Mouse (Mus musculus) cerebellum, adult (tissue): Measurements from ENCODE around the gene Ascl1.

Experiments
- ATAC-seq: cut with Nextera tagmentation; 2 replicates; pipeline ENCODE4 v1.9.2; 2017; ENCODE audit warnings: mild to moderate bottlenecking, moderate library complexity, mixed read lengths; ENCODE audit not compliant: insufficient number of reproducible peaks, low FRiP score, low TSS enrichment

Gene Ascl1

GRCm38 (mm10) chr10:87493576-87493975, at the start of gene Ascl1:
Gene Ascl1, minus strand, starts transcription at chr10:87493660.
- ATAC-seq = no peak

DNA sequence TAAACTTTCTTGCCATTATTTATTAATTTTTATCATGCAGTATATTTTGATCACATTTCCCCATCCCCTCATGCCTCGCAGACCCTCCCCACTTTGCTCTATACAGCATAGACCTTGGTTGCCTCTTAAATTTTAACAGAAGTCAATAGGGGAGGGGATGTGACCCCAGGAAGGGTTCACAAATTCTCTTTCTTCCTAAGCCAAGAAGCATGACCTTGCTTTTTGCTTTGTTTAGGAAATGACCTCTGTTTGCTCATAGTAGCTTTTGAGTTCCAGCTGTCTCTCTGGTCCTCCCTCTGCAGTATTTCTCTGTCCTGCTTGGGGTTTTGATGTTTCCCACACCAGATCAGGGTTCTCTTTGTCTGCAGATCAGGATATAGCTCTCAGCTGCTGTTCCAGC, 40.7 kb upstream of the Ascl1 start:
- ATAC-seq = no peak

DNA sequence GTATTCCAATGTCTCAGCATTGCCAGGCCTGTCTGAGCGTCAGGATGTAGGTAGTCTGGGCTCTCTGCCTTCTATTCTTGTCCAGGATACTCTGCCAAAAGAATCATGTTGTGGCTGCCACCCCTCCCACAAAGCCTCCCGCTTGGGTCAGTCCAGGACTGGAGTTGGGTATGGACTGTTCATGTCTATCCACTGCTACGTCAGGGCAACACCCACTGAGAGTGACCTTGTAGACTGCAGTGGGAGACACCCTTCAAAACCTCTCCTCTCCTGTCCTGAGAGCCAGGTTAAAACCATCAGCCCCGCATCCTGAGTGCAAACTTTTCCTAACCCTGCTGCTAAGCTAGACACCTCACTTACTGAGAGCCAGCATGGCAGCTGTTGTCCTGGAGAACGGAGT, 28.2 kb upstream of the Ascl1 start, which contains the start of gene Pah:
Pah (plus strand) TSS at position 150 of the 400 bp plus-strand sequence.
- ATAC-seq = no peak

GRCm38 (mm10) chr10:87520401-87521116, 27.1 kb upstream of the Ascl1 start:
- ATAC-seq = no peak

DNA sequence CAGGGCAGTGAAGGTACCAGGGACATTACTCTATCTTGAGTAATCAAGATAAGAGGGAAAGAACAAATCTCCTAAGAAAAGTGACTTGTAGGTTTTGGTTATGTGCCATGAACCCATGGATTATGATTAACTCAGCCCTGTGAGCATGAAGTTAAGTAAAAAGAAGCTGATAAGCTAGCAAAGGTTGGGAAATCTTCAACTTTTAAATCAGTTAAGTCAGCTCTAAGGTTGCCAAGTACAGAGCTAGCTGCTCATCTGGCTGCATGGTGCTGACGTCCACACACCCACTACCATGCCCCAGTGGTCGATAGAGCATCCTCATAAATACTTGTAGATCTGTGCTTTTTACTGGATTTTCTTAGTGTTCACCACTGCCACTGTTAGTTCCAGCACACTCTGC, 25.1 kb upstream of the Ascl1 start:
- no peak for ATAC-seq

GRCm38 (mm10) chr10:87513052-87513451, 19.6 kb upstream of the Ascl1 start:
- ATAC-seq = no peak

DNA sequence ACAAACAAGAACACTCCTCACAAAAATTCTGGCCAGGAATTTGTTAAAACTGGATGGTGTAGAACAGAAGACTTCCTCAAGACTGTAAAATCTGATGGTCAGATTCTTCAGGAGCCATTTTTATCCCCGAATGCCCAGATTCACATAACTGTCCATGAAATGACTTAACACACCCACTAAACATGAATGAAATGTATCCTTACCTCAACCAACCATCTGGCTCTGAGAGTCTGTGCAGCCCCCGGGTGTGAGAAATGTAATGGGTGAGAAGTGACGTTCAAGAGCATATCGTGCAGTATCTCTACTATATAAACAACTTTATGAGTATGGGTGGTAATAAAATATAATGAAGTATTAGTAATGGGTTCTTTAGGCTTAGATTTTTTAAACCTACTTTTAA, 15.1 kb upstream of the Ascl1 start:
- ATAC-seq = no peak

GRCm38 (mm10) chr10:87503946-87504345, 10.5 kb upstream of the Ascl1 start:
- no peak; the same call in 1 of the 2 replicates for ATAC-seq

DNA sequence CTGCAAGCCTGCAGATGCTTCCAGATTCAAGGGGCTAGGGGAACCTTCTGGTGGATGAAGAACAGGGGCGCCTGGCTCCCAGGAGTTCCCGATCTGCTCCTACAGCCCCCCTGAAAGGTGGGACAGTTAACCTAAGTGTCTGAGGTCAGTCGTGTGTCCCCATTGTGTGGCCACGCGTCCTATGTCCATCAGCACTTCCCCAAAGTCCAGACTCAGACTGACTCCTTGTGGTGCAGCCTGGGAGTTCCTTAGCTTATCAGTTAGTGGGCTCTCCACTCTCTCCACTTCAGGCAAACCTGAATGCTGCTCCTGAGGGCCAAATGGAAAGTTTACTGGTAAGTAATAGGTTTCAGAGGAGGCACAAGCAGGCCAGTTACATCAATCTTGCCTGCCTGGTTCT, 8.8 kb upstream of the Ascl1 start:
- ATAC-seq = no peak

DNA sequence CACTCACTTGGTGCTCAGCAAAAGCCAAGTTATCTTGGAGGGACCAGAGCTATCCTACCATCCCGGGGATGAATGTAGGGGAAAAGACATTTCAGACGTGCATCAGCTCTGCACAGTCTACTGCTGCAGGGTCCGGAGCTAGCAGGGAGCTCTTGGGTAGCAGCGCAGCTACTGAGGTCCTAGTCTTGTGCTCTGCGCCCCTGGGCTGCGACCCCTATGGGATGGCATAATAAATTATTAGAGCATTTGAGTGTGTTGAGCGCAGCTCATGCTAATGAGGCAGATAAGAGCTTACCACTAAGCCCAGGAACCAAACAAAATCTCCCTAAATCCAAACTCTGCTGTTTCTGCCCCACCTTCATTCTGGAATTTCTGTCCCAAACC, 8.2 kb upstream of the Ascl1 start:
- no peak for ATAC-seq

DNA sequence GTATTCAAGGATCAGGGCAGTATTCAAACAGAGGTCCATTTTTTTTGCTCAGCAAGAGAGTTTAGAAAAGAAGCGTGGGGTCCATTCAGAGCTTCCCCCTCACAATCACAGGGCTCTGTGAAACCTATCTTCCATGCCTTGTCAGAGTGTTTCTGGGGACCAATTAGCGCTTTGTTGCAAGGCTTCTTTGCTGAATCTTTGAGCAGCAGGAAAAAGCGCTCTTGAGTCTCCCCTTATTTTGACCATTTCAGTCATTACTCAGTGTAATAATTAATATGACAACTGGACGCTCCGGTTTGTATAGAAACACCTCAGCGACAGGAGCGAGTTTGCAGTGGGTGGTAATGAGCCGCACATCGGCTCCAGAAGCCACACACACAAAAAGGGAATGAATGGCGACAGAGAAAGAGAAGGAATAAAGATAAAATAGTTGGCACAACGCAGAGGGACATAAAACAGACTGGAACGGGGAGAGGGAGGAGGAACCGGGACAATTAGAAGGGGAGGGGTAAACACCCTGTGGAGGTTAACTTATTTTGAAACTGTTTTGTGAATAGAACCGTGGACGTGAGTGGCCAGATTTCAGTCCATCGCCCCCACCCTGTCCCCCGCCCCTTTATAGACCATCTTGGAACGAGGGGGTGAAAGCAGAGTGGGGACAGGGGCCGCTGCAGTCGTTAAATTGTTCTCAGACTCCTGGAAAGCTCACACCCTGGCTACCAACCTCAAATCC, 7.6 kb upstream of the Ascl1 start:
- ATAC-seq = no peak

GRCm38 (mm10) chr10:87497056-87497455, 3.6 kb upstream of the Ascl1 start:
- no peak for ATAC-seq

DNA sequence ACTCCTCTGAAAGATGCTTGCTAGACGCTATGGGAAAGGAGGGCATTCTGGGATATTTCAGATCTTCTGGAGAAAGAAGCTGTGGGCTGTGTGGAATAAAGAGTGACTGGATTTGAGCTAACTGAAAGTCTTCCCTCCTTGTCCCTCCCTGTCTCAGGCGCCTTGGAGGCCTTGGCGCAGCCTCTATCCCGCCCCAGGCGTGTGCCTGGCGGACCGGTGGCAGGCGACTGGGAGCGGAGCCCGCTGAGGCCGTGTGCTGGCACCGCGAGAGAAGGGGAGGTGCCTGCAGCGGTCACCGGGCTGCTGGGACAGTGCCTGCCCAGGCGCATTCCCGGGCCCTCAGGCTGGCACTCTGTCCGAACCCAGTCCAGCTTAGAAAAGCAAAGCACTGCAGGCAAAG, 1.1 kb upstream of the Ascl1 start:
- ATAC-seq = peak; percentile 28; the same call in 1 of the 2 replicates

GRCm38 (mm10) chr10:87494176-87494575, 716 bp upstream of the Ascl1 start:
- no peak for ATAC-seq

DNA sequence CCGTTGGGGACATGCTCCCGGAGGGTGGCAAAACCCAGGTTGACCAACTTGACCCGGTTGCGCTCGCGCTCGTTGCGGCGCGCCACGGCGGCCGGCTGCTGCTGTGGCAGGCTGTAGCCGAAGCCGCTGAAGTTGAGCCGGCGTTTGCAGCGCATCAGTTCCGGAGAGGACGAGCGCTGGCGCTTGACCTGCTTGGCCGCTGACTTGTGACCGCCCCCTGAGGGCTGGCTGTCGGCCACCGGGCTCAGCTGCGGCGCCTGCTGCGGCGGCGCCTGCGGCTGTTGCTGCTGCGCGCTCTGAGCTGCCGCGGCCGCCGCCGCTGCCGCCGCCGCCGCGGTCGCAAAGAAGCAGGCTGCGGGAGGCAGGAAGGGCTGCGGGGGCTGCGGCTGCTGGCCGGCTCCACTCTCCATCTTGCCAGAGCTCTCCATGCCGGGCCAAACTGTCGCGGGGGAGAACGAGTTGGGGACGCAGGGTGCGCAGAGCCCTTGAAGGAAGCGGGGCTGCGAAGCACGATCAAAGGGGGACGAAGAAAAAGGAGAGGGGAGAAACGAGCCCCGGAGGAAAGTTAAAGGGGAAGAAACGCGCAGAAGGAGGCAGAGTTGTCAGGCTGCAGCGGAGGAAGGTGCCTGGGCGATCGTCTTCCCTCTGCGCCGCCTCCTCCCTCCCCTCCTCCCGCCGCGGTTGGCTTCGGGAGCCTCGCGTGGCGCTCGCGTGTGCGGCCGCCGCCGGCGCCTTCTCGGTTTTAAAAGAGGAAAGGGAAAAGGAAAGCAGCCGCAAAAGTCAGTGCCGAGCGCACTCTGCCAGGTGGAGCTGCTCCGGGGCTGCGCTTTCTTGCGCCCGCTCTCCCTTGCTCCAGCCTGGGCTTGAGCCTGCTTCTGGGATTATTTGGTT, 554 bp downstream of the Ascl1 start:
- ATAC-seq = no peak

DNA sequence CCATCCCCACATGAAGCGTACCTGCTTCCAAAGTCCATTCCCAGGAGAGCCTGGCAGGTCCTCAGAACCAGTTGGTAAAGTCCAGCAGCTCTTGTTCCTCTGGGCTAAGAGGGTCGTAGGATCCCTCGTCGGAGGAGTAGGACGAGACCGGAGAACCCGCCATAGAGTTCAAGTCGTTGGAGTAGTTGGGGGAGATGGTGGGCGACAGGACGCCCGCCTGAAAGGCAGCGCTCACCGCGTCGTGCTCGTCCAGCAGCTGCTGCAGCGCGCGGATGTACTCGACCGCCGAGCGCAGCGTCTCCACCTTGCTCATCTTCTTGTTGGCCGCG, 1.2 kb downstream of the Ascl1 start:
- ATAC-seq = no peak

DNA sequence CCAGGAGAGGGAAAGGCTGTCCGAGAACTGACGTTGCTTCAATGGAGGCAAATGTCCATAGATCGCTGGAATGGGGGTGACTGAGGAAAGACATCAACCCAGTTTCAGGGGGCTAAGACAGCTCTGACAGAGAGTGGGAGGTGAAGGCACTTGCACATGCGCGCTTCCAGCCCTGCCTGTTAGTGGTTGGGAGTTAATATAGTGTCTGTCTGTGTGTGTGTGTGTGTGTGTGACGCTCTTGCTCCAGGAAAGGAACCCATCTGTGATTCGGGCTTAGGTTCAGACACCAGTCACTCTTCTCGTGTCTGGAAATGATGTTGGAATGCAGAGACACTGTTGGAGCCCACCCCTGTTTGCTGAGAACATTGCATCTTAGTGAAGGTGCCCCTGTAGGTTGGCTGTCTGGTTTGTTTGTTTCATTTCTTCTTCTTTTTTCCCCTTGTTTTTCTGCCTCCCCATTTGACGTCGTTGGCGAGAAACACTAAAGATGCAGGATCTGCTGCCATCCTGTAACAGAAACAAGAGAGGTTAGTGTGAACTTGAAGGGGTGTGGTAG, 1.9 kb downstream of the Ascl1 start:
- no peak for ATAC-seq

DNA sequence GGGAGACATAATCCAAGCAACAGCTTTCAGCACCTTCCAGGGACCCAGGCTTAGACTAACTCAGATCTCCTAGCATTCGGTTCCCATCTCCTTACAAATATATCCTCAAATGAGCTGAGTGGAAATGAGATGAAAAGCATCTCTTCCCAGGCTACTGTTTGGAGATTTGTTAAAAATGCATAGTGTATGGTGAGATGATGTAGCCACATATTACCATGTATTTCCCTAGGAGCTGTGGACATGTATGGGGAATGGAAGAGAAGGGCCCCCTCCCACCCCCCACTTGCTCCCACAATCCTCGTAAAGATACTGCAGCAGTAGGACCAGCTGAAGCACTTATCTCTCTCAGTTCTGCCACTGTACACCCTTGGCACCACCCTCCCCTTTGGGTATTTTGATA, 3.1 kb downstream of the Ascl1 start:
- ATAC-seq = no peak

GRCm38 (mm10) chr10:87489246-87490009, 4.0 kb downstream of the Ascl1 start:
- ATAC-seq = no peak
